Mouse (Mus musculus) intestine, embryonic 14.5 days (tissue): ENCODE results near the gene Zfp518b. TPM values are rescaled to one million over a fixed set of nuclear protein-coding genes. Genes with fewer than 3 reads are reported as not detected.
A peak's percentile ranks its signal among the peaks of the same experiment; 100 is the strongest.

Source experiments
- ATAC-seq: fragments of 200-750 bp; cut with Nextera tagmentation; replicated peaks from 2 replicates; pipeline ENCODE4 v1.8.0; 2017; ENCODE audit warnings: low read depth, moderate number of reproducible peaks, moderate TSS enrichment, moderate library complexity; ENCODE audit not compliant: low FRiP score, low TSS enrichment
- DNase-seq: peaks from one replicate; pipeline ENCODE4 v3.0.0-alpha.2; 2018; ENCODE audit warnings: low spot score
- H3K27ac ChIP-seq: fragments of 300-500 bp; sonication (generic); 2 replicates; pipeline ENCODE4 v1.5.1; 2014; ENCODE audit warnings: low read depth, mild to moderate bottlenecking, control low read depth
- H3K27me3 ChIP-seq: fragments of 300-500 bp; sonication (generic); replicated peaks from 2 replicates; pipeline ENCODE4 v1.6.1; 2014; ENCODE audit warnings: low read length, control low read depth; ENCODE audit not compliant: control insufficient read depth, insufficient read depth
- H3K36me3 ChIP-seq: fragments of 300-500 bp; sonication (generic); 2 replicates; pipeline ENCODE4 v1.6.1; 2014; ENCODE audit warnings: low read length, control low read depth; ENCODE audit not compliant: control insufficient read depth, insufficient read depth
- H3K4me1 ChIP-seq: fragments of 300-500 bp; sonication (generic); replicated peaks from 2 replicates; pipeline ENCODE4 v1.6.1; 2014; ENCODE audit warnings: low read length, control low read depth, mixed read lengths; ENCODE audit not compliant: control insufficient read depth, insufficient read depth
- H3K4me2 ChIP-seq: fragments of 300-500 bp; sonication (generic); 2 replicates; pipeline ENCODE4 v1.6.1; 2014; ENCODE audit warnings: low read length
- H3K4me3 ChIP-seq: fragments of 300-500 bp; sonication (generic); 2 replicates; pipeline ENCODE4 v1.5.1; 2014; ENCODE audit warnings: low read depth, low read length, control low read depth, mixed read lengths
- H3K9ac ChIP-seq: fragments of 300-500 bp; sonication (generic); 2 replicates; pipeline ENCODE4 v1.6.1; 2014; ENCODE audit warnings: mild to moderate bottlenecking, low read length
- H3K9me3 ChIP-seq: fragments of 300-500 bp; sonication (generic); 2 replicates; pipeline ENCODE4 v1.6.1; 2016; ENCODE audit warnings: low read length, control low read depth; ENCODE audit not compliant: control insufficient read depth
- WGBS: fragments of 180-500 bp; shearing (Covaris S2); extraction: QIAGEN DNeasy Blood & Tissue Kit; methylation state at CpG from one replicate; pipeline ENCODE4 v1.1.7; 2014; 5-methylcytosine and 5-hydroxymethylcytosine counted together
- polyA plus RNA-seq: library from polyadenylated mRNA; unstranded; fragments of >200 nt; fragmentation: Nextera tagmentation; extraction: Ambion mirVana; gene quantifications from 2 replicates; pipeline ENCODE4 v1.2.1, GENCODE M21; 2014

The Zfp518b gene
- polyA plus RNA-seq, 1 experiment from 2014 or later = 17.0 TPM

GRCm38 (mm10) chr5:38641526-38641925, 43.1 kb downstream of the Zfp518b start:
- DNase-seq (no peak), ATAC-seq (no peak)
- H3K27ac ChIP-seq = no peak overlapping the region
- no peaks in the 10 kb centered on the region for H3K36me3 ChIP-seq
- no peak overlapping the region for H3K9ac ChIP-seq
- H3K4me1 ChIP-seq = no peaks in the 10 kb centered on the region
- H3K4me3 ChIP-seq = no peak overlapping the region
- H3K27me3 ChIP-seq = no peaks in the 10 kb centered on the region
- H3K4me2 ChIP-seq = no peak overlapping the region
- H3K9me3 ChIP-seq = peaks cover 3% of the 10 kb centered on the region; the same call in 1 of the 2 replicates

GRCm38 (mm10) chr5:38636301-38636749, 48.3 kb downstream of the Zfp518b start:
- Histone ChIP-seq H3K27ac (no peak overlapping the region), H3K36me3 (no peaks in the 10 kb centered on the region), H3K9ac (no peak overlapping the region), H3K27me3 (no peaks in the 10 kb centered on the region), H3K9me3 (peaks cover 3% of the 10 kb centered on the region; the same call in 1 of the 2 replicates), H3K4me2 (no peak overlapping the region), H3K4me3 (no peak overlapping the region), H3K4me1 (no peaks in the 10 kb centered on the region)
- 70% methylated on average over 5 of the region's 5 CpGs for WGBS
- DNase-seq (no peak), ATAC-seq (no peak)

- 63% methylated on average over 1 of the region's 1 CpGs for WGBS
- H3K9me3 ChIP-seq = peaks cover 2% of the 10 kb centered on the region; the same call in 1 of the 2 replicates
- no peaks in the 10 kb centered on the region for H3K27me3 ChIP-seq
- no peak overlapping the region for H3K9ac ChIP-seq
- ATAC-seq (no peak), DNase-seq (no peak)
- no peak overlapping the region for H3K27ac ChIP-seq
- H3K4me3 ChIP-seq = no peak overlapping the region
- H3K4me2 ChIP-seq = no peak overlapping the region
- H3K36me3 ChIP-seq = no peaks in the 10 kb centered on the region
- no peaks in the 10 kb centered on the region for H3K4me1 ChIP-seq
These were observed 48.9 kb downstream of the Zfp518b start for GRCm38 (mm10) chr5:38635696-38636095.

- no peak for ATAC-seq
- Histone ChIP-seq H3K4me3 (no peak overlapping the region), H3K27me3 (no peaks in the 10 kb centered on the region), H3K9ac (no peak overlapping the region), H3K4me1 (no peaks in the 10 kb centered on the region), H3K36me3 (no peaks in the 10 kb centered on the region), H3K9me3 (no peaks in the 10 kb centered on the region), H3K27ac (no peak overlapping the region), H3K4me2 (no peak overlapping the region)
- WGBS = 67% methylated on average over 11 of the region's 11 CpGs
- DNase-seq = no peak
These were observed 50.1 kb downstream of the Zfp518b start for GRCm38 (mm10) chr5:38634321-38635164.

GRCm38 (mm10) chr5:38632463-38633449, 51.9 kb downstream of the Zfp518b start:
- Histone ChIP-seq H3K9ac (no peak overlapping the region), H3K36me3 (no peaks in the 10 kb centered on the region), H3K9me3 (no peaks in the 10 kb centered on the region), H3K4me1 (no peaks in the 10 kb centered on the region), H3K4me2 (no peak overlapping the region), H3K27me3 (no peaks in the 10 kb centered on the region), H3K4me3 (no peak overlapping the region), H3K27ac (no peak overlapping the region)
- ATAC-seq = no peak
- 70% methylated on average over 13 of the region's 13 CpGs for WGBS
- peak; percentile 85 for DNase-seq

GRCm38 (mm10) chr5:38628023-38628422, 56.6 kb downstream of the Zfp518b start:
- 45% methylated on average over 2 of the region's 2 CpGs for WGBS

GRCm38 (mm10) chr5:38626883-38627282, 57.7 kb downstream of the Zfp518b start:
- no peak for ATAC-seq
- 64% methylated on average over 3 of the region's 3 CpGs for WGBS
- Histone ChIP-seq H3K9ac (no peak overlapping the region), H3K4me2 (no peak overlapping the region), H3K4me1 (no peaks in the 10 kb centered on the region), H3K27ac (no peak overlapping the region), H3K27me3 (no peaks in the 10 kb centered on the region), H3K4me3 (no peak overlapping the region), H3K9me3 (no peaks in the 10 kb centered on the region), H3K36me3 (no peaks in the 10 kb centered on the region)
- no peak for DNase-seq

More at GRCm38 (mm10) chr5:38628023-38628422, 56.6 kb downstream of the Zfp518b start:
- Histone ChIP-seq H3K4me2 (no peak overlapping the region), H3K36me3 (no peaks in the 10 kb centered on the region), H3K4me3 (no peak overlapping the region), H3K27me3 (no peaks in the 10 kb centered on the region), H3K9ac (no peak overlapping the region), H3K4me1 (no peaks in the 10 kb centered on the region), H3K27ac (no peak overlapping the region), H3K9me3 (no peaks in the 10 kb centered on the region)
- DNase-seq = no peak
- no peak for ATAC-seq

GRCm38 (mm10) chr5:38620783-38621182, 63.8 kb downstream of the Zfp518b start:
- Histone ChIP-seq H3K4me1 (no peaks in the 10 kb centered on the region), H3K4me2 (no peak overlapping the region), H3K27ac (no peak overlapping the region), H3K36me3 (no peaks in the 10 kb centered on the region), H3K4me3 (no peak overlapping the region), H3K27me3 (no peaks in the 10 kb centered on the region), H3K9ac (no peak overlapping the region), H3K9me3 (no peaks in the 10 kb centered on the region)
- no peak for DNase-seq
- ATAC-seq = no peak
- 37% methylated on average over 5 of the region's 5 CpGs for WGBS
